Mouse (Mus musculus): ENCODE results near the gene Dnmt3c. TPM values are rescaled to one million over a fixed set of nuclear protein-coding genes. Genes with fewer than 3 reads are reported as not detected.
"Not testable (repeated sequence)": the region's sequence is repeated elsewhere in the genome, so short reads cannot be mapped to it uniquely, and the experiment has no call there.

Gene Dnmt3c
- polyA plus RNA-seq, 1 experiment from 2014 or later: not detected

DNA sequence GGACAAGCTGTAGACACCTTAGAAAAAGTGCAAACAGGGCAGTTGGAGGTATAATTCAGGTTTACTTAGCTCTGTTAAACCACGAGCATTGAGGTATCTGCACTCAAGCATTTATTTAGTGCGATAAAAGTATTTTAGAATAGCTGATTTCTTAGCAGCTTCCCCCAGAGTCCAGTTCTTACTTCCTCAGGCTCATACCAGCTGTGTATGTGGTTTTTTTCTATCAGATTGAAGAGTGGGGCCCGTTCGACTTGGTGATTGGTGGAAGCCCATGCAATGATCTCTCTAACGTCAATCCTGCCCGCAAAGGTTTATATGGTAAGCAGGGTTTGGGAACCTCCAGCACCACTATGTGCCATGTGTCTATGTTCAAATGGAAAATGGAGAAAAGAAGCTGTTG lies 19.5 kb upstream of the Dnmt3c start:
- H3K9me3 ChIP-seq: no peaks in the 10 kb centered on the region
- H3K4me1 ChIP-seq (replicated peaks): no peaks in the 10 kb centered on the region
- no peak overlapping the region for H3K9ac ChIP-seq
- 93% methylated on average over 6 of the region's 6 CpGs for WGBS
- no peak for ATAC-seq (ENCODE audit: low read depth)
- no peaks in the 10 kb centered on the region for H3K27me3 ChIP-seq
- no peak overlapping the region for H3K4me2 ChIP-seq
- H3K27ac ChIP-seq (replicated peaks): no peak overlapping the region
- no peak overlapping the region for H3K4me3 ChIP-seq
- H3K36me3 ChIP-seq: 0 out of 2 replicates have a peak, but pooled peaks cover 18% of the 10 kb centered on the region

- Histone ChIP-seq H3K4me3 (no peak overlapping the region), H3K4me1 (replicated peaks) (no peaks in the 10 kb centered on the region), H3K4me2 (no peak overlapping the region), H3K27me3 (no peaks in the 10 kb centered on the region), H3K9ac (no peak overlapping the region), H3K27ac (replicated peaks) (no peak overlapping the region), H3K36me3 (0 out of 2 replicates have a peak, but pooled peaks cover 18% of the 10 kb centered on the region), H3K9me3 (no peaks in the 10 kb centered on the region)
- 89% methylated on average over 7 of the region's 7 CpGs for WGBS
- ATAC-seq (ENCODE audit: low read depth): no peak
Observed at GRCm38 (mm10) chr2:153677550-153677949, 18.9 kb upstream of the Dnmt3c start.

DNA sequence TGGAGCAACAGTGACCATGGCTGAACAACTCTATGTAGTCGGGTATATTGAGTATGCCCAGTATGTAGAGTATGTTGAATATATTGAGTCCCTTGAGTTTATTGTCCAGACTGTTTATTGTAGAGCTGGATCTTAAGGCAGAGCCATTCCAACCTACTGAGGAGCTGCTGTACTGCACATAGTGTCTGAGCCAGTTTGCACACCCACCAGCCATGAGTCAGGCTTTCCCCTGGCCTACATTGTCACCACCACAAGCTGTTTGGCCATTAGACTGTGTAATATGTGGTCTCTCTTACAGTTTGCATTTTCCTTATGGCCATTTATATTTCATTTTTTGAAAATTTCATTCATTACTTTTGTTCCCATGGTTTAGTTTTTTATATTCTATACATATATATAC lies 16.5 kb upstream of the Dnmt3c start:
- Histone ChIP-seq H3K4me1 (replicated peaks) (no peaks in the 10 kb centered on the region), H3K27me3 (no peaks in the 10 kb centered on the region), H3K4me3 (no peak overlapping the region), H3K9ac (no peak overlapping the region), H3K9me3 (no peaks in the 10 kb centered on the region), H3K27ac (replicated peaks) (no peak overlapping the region), H3K4me2 (no peak overlapping the region), H3K36me3 (0 out of 2 replicates have a peak, but pooled peaks cover 18% of the 10 kb centered on the region)
- ATAC-seq (ENCODE audit: low read depth): no peak
- WGBS: 98% methylated on average over 1 of the region's 1 CpGs

DNA sequence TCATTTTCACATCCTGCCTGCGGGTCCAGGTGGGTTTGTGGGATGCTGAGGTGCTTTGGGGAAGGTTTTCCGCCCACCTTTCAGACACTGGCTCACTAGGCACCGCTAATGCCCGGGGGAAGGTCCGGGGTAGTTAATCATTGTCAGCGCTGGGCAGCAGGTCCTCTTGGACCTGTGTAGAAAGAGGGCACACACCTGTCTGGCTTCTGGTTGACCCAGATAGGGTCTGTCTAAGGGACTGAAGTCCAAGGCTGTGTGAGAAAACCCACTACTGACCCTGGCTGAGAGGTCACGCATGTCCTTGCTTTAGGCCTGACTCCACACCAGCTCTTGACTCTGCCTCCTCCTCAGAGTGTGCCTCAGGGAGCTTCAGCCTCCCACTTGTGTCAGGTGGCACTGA lies 3.0 kb upstream of the Dnmt3c start:
- not testable (repeated sequence) for H3K9ac ChIP-seq; H3K36me3 ChIP-seq; H3K9me3 ChIP-seq; H3K4me3 ChIP-seq; ATAC-seq (ENCODE audit: low read depth); H3K4me1 ChIP-seq (replicated peaks); H3K27me3 ChIP-seq; H3K4me2 ChIP-seq; H3K27ac ChIP-seq (replicated peaks)
- WGBS: 88% methylated on average over 7 of the region's 7 CpGs

DNA sequence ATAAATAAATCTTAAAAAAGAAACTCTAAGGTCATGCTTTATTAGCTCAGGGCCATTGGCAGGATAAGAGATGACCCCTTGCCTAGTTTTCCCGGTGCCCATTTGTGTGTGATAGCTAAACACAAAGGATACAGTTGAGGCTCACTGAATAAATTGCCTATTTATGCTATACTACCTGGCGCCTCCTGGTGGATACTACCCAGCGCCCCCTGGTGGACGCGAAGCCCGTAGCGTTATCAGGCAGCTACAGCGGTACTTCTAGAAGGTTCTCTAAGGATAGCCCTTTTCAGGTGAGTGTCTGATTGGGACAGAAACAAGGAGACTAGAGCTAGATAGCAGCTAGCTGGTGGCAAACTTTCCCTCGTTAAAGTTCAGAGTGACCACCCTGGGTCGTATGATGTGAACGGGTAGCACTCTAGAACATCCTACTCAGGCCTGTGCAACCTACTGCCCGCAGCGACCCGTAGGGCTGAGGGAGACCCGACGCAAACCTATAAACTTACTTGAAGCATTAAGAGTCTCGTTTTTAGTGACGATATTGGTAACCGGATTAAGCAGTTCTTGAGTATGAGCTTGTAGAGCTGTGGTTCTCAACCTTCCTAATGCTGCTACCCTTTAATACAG lies 1.9 kb upstream of the Dnmt3c start:
- H3K4me1 ChIP-seq (replicated peaks): no peaks in the 10 kb centered on the region
- H3K9ac ChIP-seq: no peak overlapping the region
- no peaks in the 10 kb centered on the region for H3K36me3 ChIP-seq
- no peaks in the 10 kb centered on the region for H3K27me3 ChIP-seq
- no peak overlapping the region for H3K4me3 ChIP-seq
- ATAC-seq (ENCODE audit: low read depth): no peak
- no peak overlapping the region for H3K4me2 ChIP-seq
- no peaks in the 10 kb centered on the region for H3K9me3 ChIP-seq
- WGBS: 68% methylated on average over 19 of the region's 19 CpGs
- H3K27ac ChIP-seq (replicated peaks): no peak overlapping the region

- no peaks in the 10 kb centered on the region for H3K36me3 ChIP-seq
- H3K4me1 ChIP-seq (replicated peaks): no peaks in the 10 kb centered on the region
- H3K27me3 ChIP-seq: no peaks in the 10 kb centered on the region
- H3K27ac ChIP-seq (replicated peaks): no peak overlapping the region
- no peak for ATAC-seq (ENCODE audit: low read depth)
- H3K4me2 ChIP-seq: no peak overlapping the region
- no peak overlapping the region for H3K9ac ChIP-seq
- no peak overlapping the region for H3K4me3 ChIP-seq
- 47% methylated on average over 6 of the region's 6 CpGs for WGBS
- no peaks in the 10 kb centered on the region for H3K9me3 ChIP-seq
Observed at GRCm38 (mm10) chr2:153703389-153703788, 6.9 kb downstream of the Dnmt3c start.

- Histone ChIP-seq H3K36me3 (no peaks in the 10 kb centered on the region), H3K27me3 (no peaks in the 10 kb centered on the region), H3K4me3 (no peak overlapping the region), H3K9me3 (no peaks in the 10 kb centered on the region), H3K9ac (no peak overlapping the region), H3K4me2 (no peak overlapping the region), H3K27ac (replicated peaks) (no peak overlapping the region), H3K4me1 (replicated peaks) (peaks cover 16% of the 10 kb centered on the region)
- WGBS: 50% methylated on average over 8 of the region's 8 CpGs
- no peak for ATAC-seq (ENCODE audit: low read depth)
Observed at GRCm38 (mm10) chr2:153710701-153711330, 14.4 kb downstream of the Dnmt3c start.

DNA sequence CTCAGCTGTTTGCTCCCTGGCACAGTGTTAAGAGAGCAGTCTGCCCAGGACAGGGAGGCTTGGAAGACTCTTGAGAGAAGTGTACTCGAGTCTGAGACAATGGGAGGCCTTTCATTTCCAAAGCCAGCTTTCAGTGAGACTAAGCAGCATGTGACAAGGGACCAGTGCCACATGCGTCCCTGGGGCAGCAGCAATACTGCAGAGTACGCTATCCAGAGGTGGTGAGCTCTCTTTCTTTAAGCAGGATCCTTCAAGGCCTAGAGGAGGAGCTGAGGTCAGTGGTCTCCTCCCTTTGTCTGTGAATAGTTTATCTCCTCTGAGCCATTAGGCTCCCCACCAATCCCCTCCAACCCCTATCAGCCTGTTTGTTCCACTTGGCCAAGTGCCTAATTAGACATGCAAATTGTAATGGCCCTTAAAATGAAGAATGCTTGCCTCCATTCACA lies 16.2 kb downstream of the Dnmt3c start:
- ATAC-seq (ENCODE audit: low read depth): peak; percentile 88
- Histone ChIP-seq H3K4me2 (no peak overlapping the region), H3K27ac (replicated peaks) (peak overlapping the region; percentile 84), H3K4me1 (replicated peaks) (peaks cover 16% of the 10 kb centered on the region), H3K9me3 (no peaks in the 10 kb centered on the region), H3K27me3 (no peaks in the 10 kb centered on the region), H3K36me3 (no peaks in the 10 kb centered on the region), H3K4me3 (no peak overlapping the region), H3K9ac (no peak overlapping the region)
- 11% methylated on average over 3 of the region's 3 CpGs for WGBS

- no peak overlapping the region for H3K4me2 ChIP-seq
- no peak overlapping the region for H3K4me3 ChIP-seq
- peak overlapping the region; percentile 84 for H3K27ac ChIP-seq (replicated peaks)
- H3K9ac ChIP-seq: no peak overlapping the region
- no peaks in the 10 kb centered on the region for H3K9me3 ChIP-seq
- H3K4me1 ChIP-seq (replicated peaks): peaks cover 16% of the 10 kb centered on the region
- H3K36me3 ChIP-seq: no peaks in the 10 kb centered on the region
- whole genome bisulfite sequencing: 10% methylated on average over 4 of the region's 4 CpGs
- ATAC-seq (ENCODE audit: low read depth): peak; percentile 94
- no peaks in the 10 kb centered on the region for H3K27me3 ChIP-seq
Observed at GRCm38 (mm10) chr2:153713227-153713626, 16.8 kb downstream of the Dnmt3c start.

- H3K36me3 ChIP-seq; H3K9me3 ChIP-seq; H3K9ac ChIP-seq; H3K4me2 ChIP-seq; H3K27me3 ChIP-seq; ATAC-seq (ENCODE audit: low read depth); H3K4me1 ChIP-seq (replicated peaks); H3K27ac ChIP-seq (replicated peaks); H3K4me3 ChIP-seq: not testable (repeated sequence)
- 84% methylated on average over 3 of the region's 3 CpGs for WGBS
Observed at GRCm38 (mm10) chr2:153717861-153718260, 21.4 kb downstream of the Dnmt3c start.

GRCm38 (mm10) chr2:153723098-153723497 lies 26.6 kb downstream of the Dnmt3c start:
- Histone ChIP-seq H3K36me3 (no peaks in the 10 kb centered on the region), H3K4me2 (no peak overlapping the region), H3K4me3 (no peak overlapping the region), H3K4me1 (replicated peaks) (no peaks in the 10 kb centered on the region), H3K27ac (replicated peaks) (no peak overlapping the region), H3K27me3 (no peaks in the 10 kb centered on the region), H3K9ac (no peak overlapping the region), H3K9me3 (no peaks in the 10 kb centered on the region)
- ATAC-seq (ENCODE audit: low read depth): no peak
- WGBS: 64% methylated on average over 1 of the region's 1 CpGs

GRCm38 (mm10) chr2:153724424-153724823 lies 28.0 kb downstream of the Dnmt3c start:
- no peak overlapping the region for H3K27ac ChIP-seq (replicated peaks)
- no peaks in the 10 kb centered on the region for H3K4me1 ChIP-seq (replicated peaks)
- WGBS: 95% methylated on average over 2 of the region's 2 CpGs
- H3K27me3 ChIP-seq: no peaks in the 10 kb centered on the region
- no peak overlapping the region for H3K9ac ChIP-seq
- no peaks in the 10 kb centered on the region for H3K36me3 ChIP-seq
- no peaks in the 10 kb centered on the region for H3K9me3 ChIP-seq
- ATAC-seq (ENCODE audit: low read depth): no peak
- no peak overlapping the region for H3K4me3 ChIP-seq
- no peak overlapping the region for H3K4me2 ChIP-seq

DNA sequence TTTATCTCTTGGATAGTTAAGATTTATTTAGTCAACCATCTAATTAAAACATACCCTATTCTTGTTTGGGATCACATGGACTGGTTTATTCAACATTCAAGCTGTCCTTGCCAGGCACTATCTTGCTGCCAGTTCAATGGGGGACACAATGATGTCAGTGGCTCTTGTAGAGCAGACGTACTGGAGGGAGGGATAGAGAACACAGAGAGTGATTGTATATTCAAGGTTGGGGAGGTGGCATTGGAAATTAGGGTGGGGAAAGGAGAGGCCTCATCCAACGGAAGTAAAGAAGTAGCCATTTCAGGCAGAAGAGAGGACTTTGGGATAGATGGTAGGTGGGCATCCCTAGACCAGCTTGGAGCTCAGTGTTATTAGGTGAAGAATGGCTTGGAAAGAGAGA lies 28.4 kb downstream of the Dnmt3c start:
- ATAC-seq (ENCODE audit: low read depth): no peak
- WGBS: 66% methylated on average over 2 of the region's 2 CpGs

More for the DNA sequence above, 28.4 kb downstream of the Dnmt3c start:
- Histone ChIP-seq H3K27ac (replicated peaks) (no peak overlapping the region), H3K9me3 (no peaks in the 10 kb centered on the region), H3K27me3 (no peaks in the 10 kb centered on the region), H3K4me1 (replicated peaks) (no peaks in the 10 kb centered on the region), H3K9ac (no peak overlapping the region), H3K4me3 (no peak overlapping the region), H3K4me2 (no peak overlapping the region), H3K36me3 (no peaks in the 10 kb centered on the region)

All from neural tube, embryonic 13.5 days (tissue).